Mouse (Mus musculus) hindbrain, embryonic 14.5 days (tissue): ENCODE measurements around the gene Spns3. TPM values are rescaled to one million over a fixed set of nuclear protein-coding genes. Genes with fewer than 3 reads are reported as not detected.
A peak's percentile ranks its signal among the peaks of the same experiment; 100 is the strongest.
"Not testable (repeated sequence)": the region's sequence is repeated elsewhere in the genome, so short reads cannot be mapped to it uniquely, and the experiment has no call there.

Experiments used
- ATAC-seq: fragments of 200-750 bp; cut with Nextera tagmentation; 2 replicates; pipeline ENCODE4 v1.8.0; 2017; ENCODE audit warnings: moderate number of reproducible peaks, mild to moderate bottlenecking, moderate TSS enrichment, moderate library complexity; ENCODE audit not compliant: low FRiP score
- DNase-seq: peaks from one replicate; pipeline ENCODE4 v3.0.0-alpha.2; 2015; ENCODE audit warnings: low spot score
- H3K27ac ChIP-seq: fragments of 300-500 bp; sonication (generic); 2 replicates; pipeline ENCODE4 v1.5.1; 2014; ENCODE audit warnings: mild to moderate bottlenecking, moderate library complexity
- H3K27me3 ChIP-seq: fragments of 300-500 bp; sonication (generic); 2 replicates; pipeline ENCODE4 v1.6.1; 2014; ENCODE audit warnings: mild to moderate bottlenecking, low read length, mixed read lengths; ENCODE audit not compliant: control insufficient read depth, insufficient read depth
- H3K36me3 ChIP-seq: fragments of 300-500 bp; sonication (generic); replicated peaks from 2 replicates; pipeline ENCODE4 v1.6.1; 2014; ENCODE audit not compliant: control insufficient read depth, insufficient read depth
- H3K4me1 ChIP-seq: fragments of 300-500 bp; sonication (generic); replicated peaks from 2 replicates; pipeline ENCODE4 v1.6.1; 2014; ENCODE audit warnings: antibody characterized with exemption, low read length, mixed read lengths; ENCODE audit not compliant: control insufficient read depth, insufficient read depth
- H3K4me2 ChIP-seq: fragments of 300-500 bp; sonication (generic); replicated peaks from 2 replicates; pipeline ENCODE4 v1.6.1; 2014; ENCODE audit warnings: mild to moderate bottlenecking, moderate library complexity
- H3K4me3 ChIP-seq: fragments of 300-500 bp; sonication (generic); replicated peaks from 2 replicates; pipeline ENCODE4 v1.5.1; 2014; ENCODE audit warnings: mild to moderate bottlenecking, low read length
- H3K9ac ChIP-seq: fragments of 300-500 bp; sonication (generic); 2 replicates; pipeline ENCODE4 v1.6.1; 2014
- H3K9me3 ChIP-seq: fragments of 300-500 bp; sonication (generic); 2 replicates; pipeline ENCODE4 v1.6.1; 2016; ENCODE audit warnings: low read length; ENCODE audit not compliant: control insufficient read depth
- WGBS: fragments of 180-500 bp; shearing (Covaris S2); extraction: QIAGEN DNeasy Blood & Tissue Kit; methylation state at CpG from one replicate; pipeline ENCODE4 v1.1.7; 2014; 5-methylcytosine and 5-hydroxymethylcytosine counted together
- polyA plus RNA-seq: library from polyadenylated mRNA; unstranded; fragments of >200 nt; fragmentation: Nextera tagmentation; extraction: Ambion mirVana; gene quantifications from 2 replicates; pipeline ENCODE4 v1.2.1, GENCODE M21; 2014

Spns3 gene
- polyA plus RNA-seq, 1 experiment from 2014 or later, result 0.11 TPM

DNA sequence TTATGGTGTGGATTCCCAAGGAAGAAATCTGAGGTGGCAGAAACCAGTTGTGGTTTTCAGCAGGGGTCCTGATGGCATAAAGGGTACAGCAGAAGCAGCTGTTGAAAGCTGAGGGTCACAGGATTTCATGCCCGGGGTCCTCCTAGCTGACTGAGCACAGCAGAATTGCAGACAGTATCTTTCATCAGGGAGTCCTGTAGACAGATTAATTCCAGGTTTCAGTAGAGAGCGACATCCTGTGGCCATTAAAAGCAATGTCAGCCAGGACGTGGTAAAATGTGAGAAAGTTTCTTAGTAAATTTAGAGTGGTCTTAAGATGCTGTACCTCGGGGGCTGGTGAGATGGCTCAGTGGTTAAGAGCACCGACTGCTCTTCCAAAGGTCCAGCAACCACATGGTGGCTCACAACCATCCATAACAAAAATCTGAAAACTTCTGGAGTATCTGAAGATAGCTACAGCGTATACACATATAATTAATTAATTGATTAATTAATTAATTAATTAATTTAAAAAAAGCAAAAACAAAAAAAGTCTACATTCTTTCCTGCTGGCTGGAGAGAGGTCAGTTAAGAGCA lies 14.0 kb upstream of the Spns3 start:
- WGBS, result 24% methylated on average over 6 of the region's 6 CpGs
- no peaks in the 10 kb centered on the region for H3K27me3 ChIP-seq
- no peaks in the 10 kb centered on the region for H3K4me1 ChIP-seq
- H3K27ac ChIP-seq, result no peak overlapping the region
- no peak for ATAC-seq
- no peak overlapping the region for H3K4me2 ChIP-seq
- H3K9me3 ChIP-seq, result no peaks in the 10 kb centered on the region
- no peak overlapping the region for H3K4me3 ChIP-seq
- peak; percentile 87 for DNase-seq
- H3K9ac ChIP-seq, result no peak overlapping the region
- no peaks in the 10 kb centered on the region for H3K36me3 ChIP-seq

DNA sequence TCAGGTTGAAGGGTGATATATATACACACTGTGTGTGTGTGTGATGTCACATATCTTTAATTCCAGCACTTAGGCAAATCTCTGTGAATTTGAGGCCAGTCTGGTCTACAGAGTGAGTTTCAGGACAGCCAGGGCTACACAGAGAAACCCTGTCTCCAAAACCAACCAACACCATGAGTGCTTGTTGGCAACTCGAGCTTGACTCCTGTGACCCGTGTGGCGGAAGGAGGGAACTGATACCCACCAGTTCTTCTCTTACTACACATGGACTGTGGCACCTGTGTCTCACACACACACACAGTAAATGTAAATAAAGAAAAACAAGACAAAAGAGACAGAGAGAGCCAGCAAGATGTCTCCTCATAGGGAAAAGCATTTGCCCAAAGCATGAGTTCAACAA lies 10.4 kb upstream of the Spns3 start:
- 85% methylated on average over 3 of the region's 3 CpGs for WGBS
- H3K9ac ChIP-seq, result no peak overlapping the region

DNA sequence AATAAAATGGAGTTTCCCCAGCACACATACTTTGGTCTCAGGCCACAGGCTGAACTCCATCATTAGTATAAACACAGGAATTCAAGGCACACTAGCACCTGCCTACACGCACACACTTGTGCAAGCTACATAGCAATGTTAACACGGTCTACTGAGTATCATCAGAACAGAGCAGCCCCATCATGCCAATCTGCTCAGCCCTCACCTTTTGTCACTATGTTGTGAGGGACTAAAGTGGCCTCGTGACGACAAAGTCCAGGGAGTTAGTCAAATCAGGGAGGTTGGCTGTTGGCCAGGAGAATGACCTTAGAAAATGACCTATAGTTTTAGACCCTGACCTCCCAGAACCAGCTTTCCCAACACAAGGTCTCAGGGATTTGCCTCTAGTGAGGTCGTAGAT lies 7.8 kb upstream of the Spns3 start:
- no peak overlapping the region for H3K4me3 ChIP-seq
- no peaks in the 10 kb centered on the region for H3K4me1 ChIP-seq
- H3K36me3 ChIP-seq, result no peaks in the 10 kb centered on the region
- 80% methylated on average over 5 of the region's 5 CpGs for WGBS
- ATAC-seq, result no peak
- H3K27ac ChIP-seq, result no peak overlapping the region
- no peak for DNase-seq
- H3K4me2 ChIP-seq, result no peak overlapping the region
- no peak overlapping the region for H3K9ac ChIP-seq
- H3K9me3 ChIP-seq, result no peaks in the 10 kb centered on the region
- no peaks in the 10 kb centered on the region for H3K27me3 ChIP-seq

More for the DNA sequence above, 10.4 kb upstream of the Spns3 start:
- Histone ChIP-seq H3K27me3 (no peaks in the 10 kb centered on the region), H3K4me3 (no peak overlapping the region), H3K36me3 (no peaks in the 10 kb centered on the region), H3K27ac (no peak overlapping the region), H3K9me3 (no peaks in the 10 kb centered on the region), H3K4me2 (no peak overlapping the region), H3K4me1 (no peaks in the 10 kb centered on the region)
- no peak for DNase-seq
- ATAC-seq, result no peak

DNA sequence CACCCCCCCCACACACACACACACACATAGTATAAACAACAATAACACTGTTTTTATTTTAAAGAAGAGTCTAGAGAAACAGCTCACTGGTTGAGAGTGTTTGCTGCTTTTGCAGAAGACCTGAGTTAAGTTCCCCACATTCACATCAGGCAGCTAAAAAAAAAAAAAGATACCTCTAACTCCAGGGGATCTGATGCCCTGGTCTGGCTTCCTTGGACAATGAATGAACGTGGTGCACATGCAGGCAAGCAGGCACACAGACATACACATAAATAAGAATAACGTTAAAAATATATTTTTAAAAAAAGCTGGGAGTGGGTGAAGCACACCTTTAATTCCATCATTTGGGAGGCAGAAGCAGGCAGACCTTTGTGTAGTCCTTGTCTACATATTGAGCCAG lies 6.6 kb upstream of the Spns3 start:
- Histone ChIP-seq H3K9ac (no peak overlapping the region), H3K27ac (no peak overlapping the region), H3K27me3 (no peaks in the 10 kb centered on the region), H3K4me3 (no peak overlapping the region), H3K36me3 (no peaks in the 10 kb centered on the region), H3K9me3 (no peaks in the 10 kb centered on the region), H3K4me1 (no peaks in the 10 kb centered on the region), H3K4me2 (no peak overlapping the region)
- ATAC-seq (no peak), DNase-seq (no peak)
- WGBS, result 77% methylated on average over 2 of the region's 2 CpGs

DNA sequence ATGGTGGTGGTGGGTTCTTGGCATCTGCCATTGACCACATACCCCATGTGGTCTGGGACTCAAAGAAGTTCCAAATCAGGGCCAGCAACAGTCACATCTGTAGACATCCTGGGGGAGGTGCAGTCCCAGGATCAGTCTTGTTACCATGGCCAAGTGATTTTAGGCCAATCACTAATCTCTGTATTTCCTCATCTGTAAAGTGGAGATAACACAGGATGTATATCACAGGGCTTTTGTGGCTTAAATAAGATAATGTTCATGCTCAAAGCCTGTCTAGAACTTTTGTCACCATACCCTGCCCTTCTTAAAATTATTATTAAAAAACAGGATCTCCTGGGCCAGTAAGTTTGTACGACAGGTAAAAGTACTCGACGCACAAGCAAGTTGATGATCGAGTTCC lies 6.2 kb upstream of the Spns3 start:
- Histone ChIP-seq H3K9ac (no peak overlapping the region), H3K4me3 (no peak overlapping the region), H3K4me1 (no peaks in the 10 kb centered on the region), H3K9me3 (no peaks in the 10 kb centered on the region), H3K27me3 (no peaks in the 10 kb centered on the region), H3K36me3 (no peaks in the 10 kb centered on the region), H3K27ac (no peak overlapping the region), H3K4me2 (no peak overlapping the region)
- WGBS, result 98% methylated on average over 4 of the region's 4 CpGs
- ATAC-seq (no peak), DNase-seq (no peak)

DNA sequence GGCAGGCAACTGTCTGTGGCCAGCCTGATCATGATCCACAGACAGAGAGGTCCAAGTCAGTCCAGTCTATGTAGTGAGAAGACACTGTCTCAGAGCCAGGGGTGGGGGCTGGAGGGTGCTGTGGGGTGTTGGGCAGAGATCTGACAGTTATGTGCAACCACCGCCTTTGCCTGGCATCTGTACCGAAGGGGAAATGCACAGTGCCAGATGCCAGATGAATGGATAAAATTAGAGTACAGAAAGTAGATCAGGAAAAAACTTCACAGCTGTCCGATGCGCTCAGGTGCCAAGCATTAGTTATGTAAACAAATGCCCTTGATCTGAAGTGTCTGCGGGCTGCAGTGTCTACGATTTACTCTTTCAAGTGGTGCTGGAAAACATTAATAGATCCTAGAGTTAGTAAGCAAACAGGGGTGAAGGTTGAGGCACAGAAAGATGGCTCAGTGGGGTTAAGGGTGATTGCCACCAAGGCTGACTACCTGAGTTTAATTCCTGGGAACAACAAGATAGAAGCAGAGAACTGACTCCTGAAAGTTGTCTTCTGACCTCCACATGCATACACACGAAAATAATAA lies 1.3 kb upstream of the Spns3 start:
- ATAC-seq (no peak), DNase-seq (no peak)
- H3K9me3 ChIP-seq, result no peaks in the 10 kb centered on the region
- H3K9ac ChIP-seq, result no peak overlapping the region
- WGBS, result 82% methylated on average over 7 of the region's 7 CpGs
- H3K36me3 ChIP-seq, result no peaks in the 10 kb centered on the region
- no peaks in the 10 kb centered on the region for H3K4me1 ChIP-seq
- no peak overlapping the region for H3K4me2 ChIP-seq
- H3K27me3 ChIP-seq, result no peaks in the 10 kb centered on the region
- H3K27ac ChIP-seq, result no peak overlapping the region
- no peak overlapping the region for H3K4me3 ChIP-seq

DNA sequence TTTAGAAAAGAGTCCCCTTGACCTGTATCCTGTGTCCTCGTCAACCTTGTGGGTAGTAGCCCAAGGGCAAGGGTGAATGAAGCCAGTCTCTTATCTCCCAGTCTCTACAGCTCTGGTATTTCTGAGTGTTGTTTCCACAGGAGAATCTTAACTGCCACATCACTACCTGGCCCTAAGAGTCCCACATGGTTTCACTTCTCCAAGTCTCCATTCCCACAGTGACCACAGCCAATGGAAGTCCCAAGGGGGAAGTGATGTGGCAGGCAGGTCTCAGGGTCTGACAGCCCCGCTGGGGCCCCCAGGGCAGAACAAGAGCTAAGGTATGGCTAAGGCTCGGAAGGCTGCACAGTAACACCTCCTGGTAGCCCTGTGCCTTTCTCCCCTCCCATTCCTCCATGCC lies 3.1 kb downstream of the Spns3 start:
- H3K27ac ChIP-seq, result no peak overlapping the region
- WGBS, result 76% methylated on average over 3 of the region's 3 CpGs

DNA sequence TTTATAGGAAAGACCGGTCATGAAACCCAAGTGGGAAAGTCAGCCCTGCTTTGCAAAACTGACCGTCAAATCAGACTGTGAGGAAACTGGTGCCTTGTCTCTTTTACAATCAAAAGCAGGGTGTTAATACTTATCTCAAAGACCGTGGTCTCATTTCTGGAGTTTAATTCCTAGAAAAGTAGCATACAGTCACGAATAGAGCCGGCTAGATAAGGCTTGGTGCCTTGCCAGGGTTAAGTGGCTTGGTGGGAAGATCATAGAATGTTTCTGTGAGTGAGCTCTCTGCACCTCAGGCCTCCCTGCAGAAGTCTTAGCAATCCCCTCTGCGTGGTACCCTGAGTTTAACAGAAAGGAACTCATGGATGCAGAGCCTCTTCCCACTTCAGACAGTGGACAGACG lies 5.6 kb downstream of the Spns3 start:
- WGBS, result 82% methylated on average over 7 of the region's 7 CpGs
- no peaks in the 10 kb centered on the region for H3K27me3 ChIP-seq
- H3K27ac ChIP-seq, result no peak overlapping the region
- ATAC-seq (no peak), DNase-seq (no peak)
- H3K36me3 ChIP-seq, result no peaks in the 10 kb centered on the region
- H3K9ac ChIP-seq, result no peak overlapping the region
- no peak overlapping the region for H3K4me2 ChIP-seq
- no peak overlapping the region for H3K4me3 ChIP-seq
- H3K9me3 ChIP-seq, result no peaks in the 10 kb centered on the region
- H3K4me1 ChIP-seq, result no peaks in the 10 kb centered on the region

More for the DNA sequence above, 3.1 kb downstream of the Spns3 start:
- DNase-seq (no peak), ATAC-seq (no peak)
- H3K36me3 ChIP-seq, result no peaks in the 10 kb centered on the region
- no peaks in the 10 kb centered on the region for H3K27me3 ChIP-seq
- no peaks in the 10 kb centered on the region for H3K4me1 ChIP-seq
- H3K4me2 ChIP-seq, result no peak overlapping the region
- H3K9ac ChIP-seq, result no peak overlapping the region
- no peak overlapping the region for H3K4me3 ChIP-seq
- no peaks in the 10 kb centered on the region for H3K9me3 ChIP-seq

DNA sequence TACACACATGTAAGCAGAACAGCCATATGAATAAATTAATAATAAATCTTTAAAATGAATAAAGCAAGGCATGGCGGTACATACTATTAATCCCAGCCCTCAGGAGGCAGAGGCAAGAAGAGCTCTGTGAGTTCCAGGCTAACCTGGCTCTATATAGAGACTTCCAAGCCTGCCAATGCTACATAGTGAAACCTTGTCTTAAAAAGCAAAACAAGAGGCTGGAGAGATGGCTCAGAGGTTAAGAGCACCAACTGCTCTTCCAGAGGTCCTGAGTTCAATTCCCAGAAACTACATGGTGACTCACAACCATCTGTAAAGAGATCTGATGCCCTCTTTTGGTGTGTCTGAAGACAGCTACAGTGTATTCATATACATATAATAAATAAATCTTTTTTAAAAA lies 6.6 kb downstream of the Spns3 start:
- 90% methylated on average over 1 of the region's 1 CpGs for WGBS
- not testable (repeated sequence) for H3K4me2 ChIP-seq, H3K9ac ChIP-seq, H3K27me3 ChIP-seq, H3K27ac ChIP-seq, ATAC-seq, H3K4me1 ChIP-seq, H3K9me3 ChIP-seq, H3K36me3 ChIP-seq, DNase-seq, H3K4me3 ChIP-seq

DNA sequence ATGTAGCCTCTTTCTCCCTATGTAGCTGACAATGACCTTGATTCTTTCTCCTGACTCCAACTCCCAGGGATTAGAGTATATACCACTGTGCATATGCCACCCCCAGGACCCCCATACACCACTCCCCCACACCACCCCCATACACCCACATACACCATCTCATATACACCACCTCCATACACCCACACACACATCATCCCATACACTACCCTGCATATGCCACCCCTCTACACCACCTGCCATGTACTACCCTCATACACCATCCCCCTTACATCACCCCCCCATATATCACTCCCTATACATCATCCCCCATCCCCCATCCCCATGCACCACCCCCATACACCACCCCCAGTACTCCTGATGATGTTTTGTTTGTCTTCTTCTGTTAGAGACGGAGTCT lies 7.7 kb downstream of the Spns3 start:
- H3K4me2 ChIP-seq, result no peak overlapping the region
- H3K9ac ChIP-seq, result no peak overlapping the region
- no peak for ATAC-seq
- no peak overlapping the region for H3K27ac ChIP-seq
- no peak overlapping the region for H3K4me3 ChIP-seq
- H3K9me3 ChIP-seq, result no peaks in the 10 kb centered on the region
- H3K4me1 ChIP-seq, result no peaks in the 10 kb centered on the region
- no peak for DNase-seq
- 83% methylated on average over 1 of the region's 1 CpGs for WGBS
- H3K36me3 ChIP-seq, result no peaks in the 10 kb centered on the region
- H3K27me3 ChIP-seq, result no peaks in the 10 kb centered on the region
